Mouse (Mus musculus) kidney, postnatal 0 days (tissue): ENCODE measurements at regions not wholly inside any gene's neighbourhood (a gene's known extent, or its start where the extent isn't known, plus 50 kb on each side); places are given as distances from the start of the nearest gene placed in this dataset.
A peak's percentile ranks its signal among the peaks of the same experiment; 100 is the strongest.
"Not testable (repeated sequence)": the region's sequence is repeated elsewhere in the genome, so short reads cannot be mapped to it uniquely, and the experiment has no call there.

Source experiments
- ATAC-seq: fragments of 200-750 bp; cut with Nextera tagmentation; replicated peaks from 2 replicates; pipeline ENCODE4 v1.8.0; 2017; ENCODE audit warnings: low read depth, moderate number of reproducible peaks, moderate TSS enrichment, moderate library complexity; ENCODE audit not compliant: low FRiP score
- DNase-seq: peaks from one replicate; pipeline ENCODE4 v3.0.0-alpha.2; 2016; ENCODE audit warnings: low spot score
- H3K27ac ChIP-seq: fragments of 300-500 bp; sonication (generic); 2 replicates; pipeline ENCODE4 v1.5.1; 2014; ENCODE audit warnings: mild to moderate bottlenecking
- H3K27me3 ChIP-seq: fragments of 300-500 bp; sonication (generic); 2 replicates; pipeline ENCODE4 v1.6.1; 2014; ENCODE audit warnings: low read length, mixed read lengths; ENCODE audit not compliant: insufficient read depth
- H3K36me3 ChIP-seq: fragments of 300-500 bp; sonication (generic); 2 replicates; pipeline ENCODE4 v1.6.1; 2014; ENCODE audit warnings: low read length, mixed read lengths; ENCODE audit not compliant: insufficient read depth
- H3K4me1 ChIP-seq: fragments of 300-500 bp; sonication (generic); replicated peaks from 2 replicates; pipeline ENCODE4 v1.6.1; 2014; ENCODE audit warnings: antibody characterized with exemption, low read length, mixed read lengths; ENCODE audit not compliant: insufficient read depth
- H3K4me2 ChIP-seq: fragments of 300-500 bp; sonication (generic); 2 replicates; pipeline ENCODE4 v1.6.1; 2014; ENCODE audit warnings: mild to moderate bottlenecking, low read length, moderate library complexity, mixed read lengths
- H3K4me3 ChIP-seq: fragments of 300-500 bp; sonication (generic); replicated peaks from 2 replicates; pipeline ENCODE4 v1.5.1; 2014; ENCODE audit warnings: low read depth, low read length
- H3K9ac ChIP-seq: fragments of 300-500 bp; sonication (generic); 2 replicates; pipeline ENCODE4 v1.6.1; 2014; ENCODE audit warnings: low read depth, low read length
- H3K9me3 ChIP-seq: fragments of 300-500 bp; sonication (generic); replicated peaks from 2 replicates; pipeline ENCODE4 v1.6.1; 2016; ENCODE audit warnings: low read length, inconsistent platforms, mixed read lengths
- CTCF ChIP-seq: IDR thresholded peaks from 2 replicates; pipeline ENCODE4 v1.5.1; 2016; ENCODE audit warnings: antibody characterized with exemption, low read depth, mild to moderate bottlenecking, moderate library complexity
- WGBS: fragments of 180-500 bp; shearing (Covaris S2); extraction: QIAGEN DNeasy Blood & Tissue Kit; methylation state at CpG from one replicate; pipeline ENCODE4 v1.1.7; 2014; 5-methylcytosine and 5-hydroxymethylcytosine counted together

DNA sequence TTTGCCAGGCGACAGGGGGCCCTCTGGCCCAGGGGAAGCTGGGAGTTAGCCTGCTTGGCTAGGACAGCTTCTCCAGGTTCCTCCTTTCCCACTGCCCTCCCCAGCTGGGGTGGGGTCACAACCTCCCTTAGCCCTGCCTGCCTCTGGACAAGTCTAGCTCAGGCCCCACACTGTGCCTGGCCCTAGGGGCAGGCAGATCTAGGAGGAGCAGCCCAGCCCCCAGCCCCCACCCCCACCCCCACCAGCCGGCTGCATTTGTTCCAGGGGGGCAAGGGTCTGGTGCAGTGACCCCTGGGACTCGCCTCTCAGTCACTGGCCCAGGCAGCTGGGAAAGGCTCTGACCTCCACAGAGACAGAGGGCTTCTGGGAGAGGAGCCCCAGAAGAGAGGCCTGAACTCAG, 381.9 kb downstream of the Sox9 start:
- Histone ChIP-seq H3K4me3 (no peak overlapping the region), H3K4me1 (peaks cover 29% of the 10 kb centered on the region; the same call in 1 of the 2 replicates), H3K9me3 (no peaks in the 10 kb centered on the region), H3K36me3 (no peaks in the 10 kb centered on the region), H3K27me3 (no peaks in the 10 kb centered on the region), H3K27ac (no peak overlapping the region), H3K4me2 (no peak overlapping the region), H3K9ac (no peak overlapping the region)
- 47% methylated on average over 3 of the region's 3 CpGs for WGBS
- TF ChIP-seq CTCF: no peak
- ATAC-seq: no peak
- DNase-seq: no peak

GRCm38 (mm10) chr11:113164510-113164909, 382.5 kb downstream of the Sox9 start:
- no peak overlapping the region for H3K4me3 ChIP-seq
- H3K4me2 ChIP-seq: peak overlapping the region; percentile 38
- H3K4me1 ChIP-seq: peaks cover 28% of the 10 kb centered on the region; the same call in 1 of the 2 replicates
- DNase-seq (no peak), ATAC-seq (no peak)
- H3K27ac ChIP-seq: no peak overlapping the region
- no peak overlapping the region for H3K9ac ChIP-seq
- no peaks in the 10 kb centered on the region for H3K27me3 ChIP-seq
- H3K36me3 ChIP-seq: no peaks in the 10 kb centered on the region
- no peak for TF ChIP-seq CTCF
- no peaks in the 10 kb centered on the region for H3K9me3 ChIP-seq
- 25% methylated on average over 10 of the region's 10 CpGs for WGBS

- peak; percentile 92 for DNase-seq
- peak; percentile 72 for ATAC-seq
- peak; percentile 100 for TF ChIP-seq CTCF
- Histone ChIP-seq H3K9me3 (no peaks in the 10 kb centered on the region), H3K27ac (peak overlapping the region; percentile 42; the same call in 1 of the 2 replicates), H3K27me3 (no peaks in the 10 kb centered on the region), H3K36me3 (no peaks in the 10 kb centered on the region), H3K9ac (no peak overlapping the region), H3K4me3 (no peak overlapping the region), H3K4me1 (peaks cover 22% of the 10 kb centered on the region; the same call in 1 of the 2 replicates), H3K4me2 (peak overlapping the region; percentile 38)
- 5% methylated on average over 23 of the region's 23 CpGs for WGBS
Measured at GRCm38 (mm10) chr11:113165069-113165795, 383.2 kb downstream of the Sox9 start.

- 63% methylated on average over 4 of the region's 4 CpGs for WGBS
- H3K4me2 ChIP-seq: no peak overlapping the region
- H3K9ac ChIP-seq: no peak overlapping the region
- DNase-seq: no peak
- no peak overlapping the region for H3K4me3 ChIP-seq
- peaks cover 22% of the 10 kb centered on the region; the same call in 1 of the 2 replicates for H3K4me1 ChIP-seq
- H3K36me3 ChIP-seq: no peaks in the 10 kb centered on the region
- no peak for TF ChIP-seq CTCF
- ATAC-seq: no peak
- H3K9me3 ChIP-seq: no peaks in the 10 kb centered on the region
- H3K27me3 ChIP-seq: no peaks in the 10 kb centered on the region
- H3K27ac ChIP-seq: no peak overlapping the region
Measured at GRCm38 (mm10) chr11:113166517-113166916, 384.5 kb downstream of the Sox9 start.

DNA sequence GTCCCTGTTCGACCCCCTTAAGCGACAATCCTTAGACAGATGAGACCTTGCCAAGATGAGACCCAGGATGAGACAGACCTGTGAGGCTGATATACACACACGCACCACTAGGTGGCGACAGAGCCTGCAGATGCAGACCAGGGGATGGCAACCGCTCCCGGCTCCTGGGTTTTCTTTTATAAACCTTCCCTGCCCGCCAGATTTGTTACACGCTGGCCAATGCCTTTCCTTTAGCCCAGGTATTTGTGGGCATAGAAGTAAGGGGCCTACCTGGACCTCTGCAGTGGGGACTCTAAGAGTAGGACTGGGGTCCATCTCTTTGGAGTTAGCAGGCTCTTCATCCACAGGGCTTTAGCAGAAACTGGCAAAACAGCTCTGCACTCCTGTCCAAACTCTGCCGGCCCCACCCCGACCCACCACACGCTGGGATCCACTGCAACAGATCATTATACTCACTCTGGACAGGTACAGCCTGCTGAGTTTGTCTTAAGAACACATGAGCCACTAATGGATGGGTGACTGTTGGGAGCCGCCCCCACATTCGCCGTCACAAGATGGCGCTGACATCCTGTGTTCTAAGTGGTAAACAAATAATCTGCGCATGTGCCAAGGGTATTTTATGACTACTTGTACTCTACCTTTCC, 390.6 kb downstream of the Sox9 start:
- Histone ChIP-seq H3K9ac (peak overlapping the region; percentile 80), H3K4me1 (no peaks in the 10 kb centered on the region), H3K36me3 (no peaks in the 10 kb centered on the region), H3K27ac (peak overlapping the region; percentile 95), H3K4me3 (peak overlapping the region; percentile 62), H3K9me3 (no peaks in the 10 kb centered on the region), H3K4me2 (peak overlapping the region; percentile 58), H3K27me3 (no peaks in the 10 kb centered on the region)
- peak; percentile 91 for DNase-seq
- peak; percentile 71 for ATAC-seq
- TF ChIP-seq CTCF: peak; percentile 94
- WGBS: 27% methylated on average over 15 of the region's 16 CpGs

GRCm38 (mm10) chr11:113173317-113173716, 391.3 kb downstream of the Sox9 start:
- H3K9ac ChIP-seq, H3K4me1 ChIP-seq, H3K4me3 ChIP-seq, ATAC-seq, H3K9me3 ChIP-seq, DNase-seq, H3K36me3 ChIP-seq, H3K27me3 ChIP-seq: not testable (repeated sequence)
- H3K4me2 ChIP-seq: peak overlapping the region; percentile 37; the same call in 1 of the 2 replicates
- WGBS: 30% methylated on average over 12 of the region's 12 CpGs
- peak overlapping the region; percentile 71; the same call in 1 of the 2 replicates for H3K27ac ChIP-seq
